ENCODE assay signal across 22 mouse cellular contexts in the genomic region with DNA sequence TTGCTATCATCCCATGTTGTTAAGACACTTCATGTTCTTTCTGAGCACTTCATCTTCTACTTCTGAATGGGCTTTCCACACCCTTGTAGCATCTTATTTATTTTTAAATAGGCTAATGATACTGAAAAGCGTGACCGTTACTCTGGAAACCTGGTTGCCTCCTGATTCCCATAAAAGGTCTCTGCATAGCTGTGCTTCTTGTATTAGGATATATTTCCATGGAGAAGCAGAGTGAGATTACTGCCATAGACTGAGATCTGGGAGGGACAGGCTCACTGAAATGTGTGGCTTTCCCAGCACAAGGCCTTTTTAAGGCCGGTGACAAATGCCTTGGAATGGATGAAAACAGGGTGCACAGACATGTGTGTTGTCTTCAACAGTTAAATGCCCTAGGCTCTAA.
DNase-seq lines count a peak whose midpoint lies in the region; ATAC-seq lines count a peak whose summit lies in the region.
"Had no signal": no experiment of that assay in that cellular context is flagged by ENCODE, and none has a peak within 500 bp of the region (broad histone marks: within the 10 kb centered on the region; RNA-seq: fewer than 3 reads in every experiment).

No protein-coding gene starts in this region.

- H3K4me2 ChIP-seq in midbrain, embryonic 15.5 days, result no peak overlapping the region
- H3K4me2 ChIP-seq in midbrain, embryonic 13.5 days (replicated peaks), result no peak overlapping the region
- H3K4me2 ChIP-seq: embryonic facial prominence, embryonic 12.5 days; heart, embryonic 11.5 days; heart, embryonic 15.5 days had no signal

- H3K36me3 ChIP-seq in midbrain, embryonic 10.5 days, result no peaks in the 10 kb centered on the region
- no peaks in the 10 kb centered on the region for H3K36me3 ChIP-seq in midbrain, embryonic 15.5 days (replicated peaks)
- H3K36me3 ChIP-seq in midbrain, embryonic 13.5 days, result no peaks in the 10 kb centered on the region
- H3K36me3 ChIP-seq: embryonic facial prominence, embryonic 12.5 days; G1E; heart, embryonic 15.5 days had no signal

- DNase-seq in embryo, embryonic 10 days (ENCODE audit: low spot score), result peak; percentile 22
- no peak for DNase-seq in embryo, embryonic 9.5 days (ENCODE audit: extremely low spot score)
- DNase-seq in midbrain, embryonic 10.5 days (ENCODE audit: low spot score), result peak; percentile 21
- no peak for DNase-seq in ovary, postnatal 10 days (ENCODE audit: low spot score)
- DNase-seq in spleen, adult 12 weeks (ENCODE audit: low spot score), result no peak
- DNase-seq: adrenal gland, postnatal 10 days; B cell, adult 2 months; cerebellum, adult 11-12 months; cerebellum, adult 9-10 months; cerebellum, postnatal 25 days; gastrocnemius, postnatal 10 days; heart, adult 2 months; heart, postnatal 14 days had no signal

- WGBS in midbrain, embryonic 10.5 days, result 71% methylated on average over 3 of the region's 3 CpGs
- 45% methylated on average over 3 of the region's 3 CpGs for WGBS in midbrain, embryonic 15.5 days
- 41% methylated on average over 3 of the region's 3 CpGs for WGBS in midbrain, embryonic 13.5 days

- no peak overlapping the region for H3K9ac ChIP-seq in midbrain, embryonic 15.5 days
- no peak overlapping the region for H3K9ac ChIP-seq in midbrain, embryonic 13.5 days (replicated peaks)
- H3K9ac ChIP-seq: embryonic facial prominence, embryonic 12.5 days; heart, embryonic 15.5 days had no signal

- peaks cover 19% of the 10 kb centered on the region for H3K4me1 ChIP-seq in midbrain, embryonic 10.5 days
- no peaks in the 10 kb centered on the region for H3K4me1 ChIP-seq in midbrain, embryonic 15.5 days
- no peaks in the 10 kb centered on the region for H3K4me1 ChIP-seq in midbrain, embryonic 13.5 days (replicated peaks)
- H3K4me1 ChIP-seq: embryonic facial prominence, embryonic 12.5 days; heart, embryonic 15.5 days had no signal

- no peak overlapping the region for H3K4me3 ChIP-seq in midbrain, embryonic 10.5 days
- H3K4me3 ChIP-seq in midbrain, embryonic 15.5 days, result no peak overlapping the region
- H3K4me3 ChIP-seq in midbrain, embryonic 13.5 days (replicated peaks), result no peak overlapping the region
- H3K4me3 ChIP-seq: embryonic facial prominence, embryonic 12.5 days; heart, adult 2 months; heart, embryonic 15.5 days had no signal

- H3K27me3 ChIP-seq in midbrain, embryonic 10.5 days (ENCODE audit: low read depth, poor library complexity, severe bottlenecking), result no peaks in the 10 kb centered on the region
- no peaks in the 10 kb centered on the region for H3K27me3 ChIP-seq in midbrain, embryonic 15.5 days (replicated peaks)
- no peaks in the 10 kb centered on the region for H3K27me3 ChIP-seq in midbrain, embryonic 13.5 days
- H3K27me3 ChIP-seq: embryonic facial prominence, embryonic 12.5 days; heart, embryonic 15.5 days had no signal

- H3K27ac ChIP-seq in midbrain, embryonic 10.5 days (replicated peaks), result no peak overlapping the region
- no peak overlapping the region for H3K27ac ChIP-seq in midbrain, embryonic 15.5 days
- H3K27ac ChIP-seq in midbrain, embryonic 13.5 days, result no peak overlapping the region
- H3K27ac ChIP-seq: embryonic facial prominence, embryonic 12.5 days; heart, adult 2 months; heart, embryonic 15.5 days had no signal

- H3K9me3 ChIP-seq in midbrain, embryonic 10.5 days (replicated peaks), result no peaks in the 10 kb centered on the region
- no peaks in the 10 kb centered on the region for H3K9me3 ChIP-seq in midbrain, embryonic 15.5 days
- no peaks in the 10 kb centered on the region for H3K9me3 ChIP-seq in midbrain, embryonic 13.5 days
- H3K9me3 ChIP-seq: embryonic facial prominence, embryonic 12.5 days; G1E; heart, embryonic 15.5 days had no signal

- no peak for ATAC-seq in midbrain, embryonic 15.5 days (replicated peaks)
- peak; percentile 83 for ATAC-seq in midbrain, embryonic 13.5 days
- ATAC-seq: CD4-positive, CD25-positive, alpha-beta regulatory T cell, adult 4 months; forebrain, embryonic 16.5 days; intestine, embryonic 16.5 days had no signal

Comparison
In these comparisons a context has a peak if more than half of its experiments do, and no peak if none do; other contexts are left out.
1. DNase-seq: peak in embryo, embryonic 10 days (single experiment) and midbrain, embryonic 10.5 days (single experiment); none in embryo, embryonic 9.5 days (single experiment), ovary, postnatal 10 days (single experiment) and spleen, adult 12 weeks (single experiment).